Mouse (Mus musculus) lung, postnatal 0 days (tissue): ENCODE measurements at regions not wholly inside any gene's neighbourhood (a gene's known extent, or its start where the extent isn't known, plus 50 kb on each side); places are given as distances from the start of the nearest gene placed in this dataset.

Experiments used
- CTCF ChIP-seq: IDR thresholded peaks from 2 replicates; pipeline ENCODE4 v1.5.1; 2016; ENCODE audit warnings: antibody characterized with exemption, mild to moderate bottlenecking
- EP300 ChIP-seq: IDR thresholded peaks from 2 replicates; pipeline ENCODE4 v1.6.1; 2016; ENCODE audit warnings: antibody characterized with exemption, mild to moderate bottlenecking, control low read depth

- TF ChIP-seq CTCF (no peak), EP300 (no peak)
Observed at GRCm38 (mm10) chr19:15667889-15668623, 279.1 kb downstream of the Psat1 start.
